Mouse (Mus musculus): ENCODE measurements around the gene Fam76b.

- TF ChIP-seq EP300 (IDR thresholded peaks at IDR 0.05; ENCODE audit: low read depth) (no peak), CTCF (IDR thresholded peaks at IDR 0.05; ENCODE audit: low read depth) (no peak)
These were observed 47.8 kb downstream of the Fam76b start for GRCm38 (mm10) chr9:13875340-13875739.

All from liver, embryonic 14.5 days (tissue).